Mouse (Mus musculus) layer of hippocampus, adult 2 months (tissue): ENCODE measurements around the gene Gm7579. TPM values are rescaled to one million over a fixed set of nuclear protein-coding genes. Genes with fewer than 3 reads are reported as not detected.
A peak's percentile ranks its signal among the peaks of the same experiment; 100 is the strongest.
"Not testable (repeated sequence)": the region's sequence is repeated elsewhere in the genome, so short reads cannot be mapped to it uniquely, and the experiment has no call there.

Source experiments
- DNase-seq, 2 experiments: peaks; one replicate each; pipeline ENCODE4 v3.0.0; 2022; ENCODE audit warnings: low spot score in 2 of 2
- H3K27ac ChIP-seq: fragments of 200-600 bp; 2 replicates; pipeline ENCODE4 v1.8.1; 2022
- H3K4me3 ChIP-seq: fragments of 200-600 bp; 2 replicates; pipeline ENCODE4 v1.8.1; 2022; ENCODE audit warnings: mild to moderate bottlenecking
- CTCF ChIP-seq: fragments of 200-600 bp; conservative IDR thresholded peaks from 2 replicates; pipeline ENCODE4 v1.8.1; 2022; ENCODE audit warnings: antibody characterized with exemption, mild to moderate bottlenecking, moderate library complexity
- long read RNA-seq, 2 experiments: library from polyadenylated mRNA; stranded (forward); transcript quantifications; one replicate each; pipeline ENCODE4 v2.0.0; 2021; ENCODE audit warnings: borderline mapping rate in 2 of 2
- total RNA-seq, 2 experiments: library from RNA; stranded (reverse); gene quantifications; 2 replicates each; pipeline ENCODE4 v1.2.3; 2021

Gm7579 gene
- not detected for total RNA-seq
- long read RNA-seq, experiment 1: 0 reads
- long read RNA-seq, experiment 2: 0 reads

DNA sequence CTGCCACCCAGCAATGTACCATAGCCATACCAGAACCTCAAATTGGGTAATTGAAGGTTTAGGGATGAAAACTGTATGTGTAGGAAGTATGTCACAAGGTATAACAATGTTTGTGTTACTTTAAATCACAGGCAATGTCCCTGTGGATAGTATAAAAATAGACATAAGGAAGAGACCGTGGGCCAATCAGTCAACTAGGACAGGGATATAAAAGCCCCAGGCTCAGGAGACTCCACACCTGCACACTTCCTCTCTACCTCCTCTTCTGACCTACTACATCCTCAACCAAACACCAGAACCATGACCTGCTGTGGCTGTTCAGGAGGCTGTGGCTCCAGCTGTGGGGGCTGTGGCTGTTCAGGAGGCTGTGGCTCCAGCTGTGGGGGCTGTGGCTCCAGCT, at the start of gene Gm7579:
Gene Gm7579 (plus strand): TSS at position 301 of the 400 bp plus-strand sequence.
- no peak for TF ChIP-seq CTCF
- no peak for DNase-seq
- no peak within 1 kb of the TSS for H3K27ac ChIP-seq
- no peak within 1 kb of the TSS for H3K4me3 ChIP-seq

DNA sequence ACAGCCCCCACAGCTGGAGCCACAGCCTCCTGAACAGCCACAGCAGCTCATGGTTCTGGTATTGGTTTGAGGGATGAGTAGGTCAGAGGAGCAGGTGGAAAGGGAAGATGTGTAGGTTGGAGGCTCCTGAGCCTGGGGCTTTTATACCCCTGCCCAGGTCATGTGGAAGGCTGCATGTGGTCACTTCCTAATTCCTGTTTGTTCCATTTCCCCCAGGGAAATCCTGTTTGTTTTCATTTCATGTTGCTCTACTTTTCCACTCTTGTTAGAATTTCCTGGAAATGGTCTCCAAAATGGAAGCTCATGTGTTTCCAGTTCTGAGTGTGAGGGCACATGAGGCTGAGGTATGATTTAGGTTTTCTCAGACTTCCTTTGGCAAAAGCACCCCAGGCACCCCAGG, 46.0 kb upstream of the Gm7579 start, which contains the start of gene Gm4553:
Gene Gm4553 (minus strand): TSS at position 101 of the 400 bp plus-strand sequence.
- not testable (repeated sequence) for DNase-seq, H3K4me3 ChIP-seq, H3K27ac ChIP-seq

DNA sequence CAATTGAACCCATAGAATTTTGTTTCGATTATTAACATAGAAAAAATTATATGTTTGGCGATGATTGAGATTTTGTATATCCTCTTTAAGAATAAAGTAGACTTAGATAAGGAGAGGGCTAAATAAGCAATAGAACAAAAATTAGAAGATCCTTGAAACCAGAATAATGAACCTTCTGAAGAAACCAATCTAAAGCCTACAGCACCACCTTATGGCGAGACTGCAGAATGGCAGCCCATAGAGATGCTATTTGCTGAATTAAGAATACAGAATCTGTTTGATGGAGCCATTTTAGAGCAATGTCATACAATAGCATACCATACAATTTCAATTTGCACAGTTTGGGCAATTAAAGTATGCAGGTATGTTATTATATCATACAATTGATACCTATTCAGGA, 41.8 kb upstream of the Gm7579 start:
- Histone ChIP-seq H3K4me3 (no peak overlapping the region), H3K27ac (no peak overlapping the region)
- DNase-seq: peak in 1 of 2 experiments; percentile 16
- TF ChIP-seq CTCF: peak; percentile 79

DNA sequence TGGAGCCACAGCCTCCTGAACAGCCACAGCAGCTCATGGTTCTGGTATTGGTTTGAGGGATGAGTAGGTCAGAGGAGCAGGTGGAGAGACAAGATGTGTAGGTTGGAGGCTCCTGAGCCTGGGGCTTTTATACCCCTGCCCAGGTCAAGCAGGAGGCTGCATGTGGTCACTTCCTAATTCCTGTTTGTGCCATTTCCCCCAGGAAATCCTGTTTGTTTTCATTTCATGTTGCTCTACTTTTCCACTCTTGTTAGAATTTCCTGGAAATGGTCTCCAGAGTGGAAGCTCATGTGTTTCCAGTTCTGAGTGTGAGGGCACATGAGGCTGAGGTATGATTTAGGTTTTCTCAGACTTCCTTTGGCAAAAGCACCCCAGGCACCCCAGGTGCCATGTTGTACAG, 35.8 kb upstream of the Gm7579 start, which contains the start of gene Krtap5-2:
Gene Krtap5-2 (minus strand): TSS at position 101 of the 400 bp plus-strand sequence.
- not testable (repeated sequence) for DNase-seq, H3K27ac ChIP-seq, H3K4me3 ChIP-seq

DNA sequence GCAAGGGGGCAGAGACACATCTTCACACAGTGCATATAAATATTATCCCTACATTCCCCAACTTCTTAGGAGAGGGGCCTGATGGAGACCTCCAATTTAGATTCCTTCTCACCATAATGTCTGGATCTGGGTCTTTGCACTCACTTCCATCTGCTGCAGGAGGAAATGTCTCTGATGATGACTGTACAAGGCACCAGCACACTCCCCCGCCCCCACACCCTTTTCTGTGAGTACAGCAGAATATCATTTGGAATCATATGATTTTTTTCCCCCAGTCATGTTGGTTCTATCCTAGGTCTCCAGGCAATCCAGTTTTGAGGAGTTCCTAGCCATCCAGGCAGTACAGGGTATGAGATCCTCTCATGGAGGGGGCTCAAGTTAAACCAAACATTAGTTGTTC, 33.0 kb upstream of the Gm7579 start:
- no peak overlapping the region for H3K4me3 ChIP-seq
- peak in 1 of 2 experiments; percentile 11 for DNase-seq
- no peak for TF ChIP-seq CTCF
- H3K27ac ChIP-seq: no peak overlapping the region

DNA sequence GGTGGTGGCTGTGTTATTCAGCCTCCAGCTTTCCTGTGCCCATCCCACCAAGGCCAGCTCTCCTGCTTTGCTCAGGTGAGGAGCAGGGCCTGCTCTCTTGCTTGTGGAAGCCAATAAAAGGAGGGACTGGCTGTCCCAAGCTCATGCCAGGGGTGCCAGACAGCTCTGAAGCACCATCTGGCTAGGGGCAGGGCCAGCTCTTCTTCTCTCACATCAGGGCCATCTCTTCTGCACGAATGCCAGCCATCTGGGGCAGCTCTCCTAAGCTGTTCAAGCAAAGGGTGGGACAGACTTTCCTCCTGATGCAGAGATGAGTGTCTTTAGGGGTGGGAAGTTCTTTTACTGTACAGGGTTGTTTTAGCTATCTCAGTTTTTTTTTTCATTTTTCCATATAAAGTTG, 30.6 kb upstream of the Gm7579 start:
- H3K27ac ChIP-seq: no peak overlapping the region
- no peak for TF ChIP-seq CTCF
- DNase-seq: no peak
- no peak overlapping the region for H3K4me3 ChIP-seq

DNA sequence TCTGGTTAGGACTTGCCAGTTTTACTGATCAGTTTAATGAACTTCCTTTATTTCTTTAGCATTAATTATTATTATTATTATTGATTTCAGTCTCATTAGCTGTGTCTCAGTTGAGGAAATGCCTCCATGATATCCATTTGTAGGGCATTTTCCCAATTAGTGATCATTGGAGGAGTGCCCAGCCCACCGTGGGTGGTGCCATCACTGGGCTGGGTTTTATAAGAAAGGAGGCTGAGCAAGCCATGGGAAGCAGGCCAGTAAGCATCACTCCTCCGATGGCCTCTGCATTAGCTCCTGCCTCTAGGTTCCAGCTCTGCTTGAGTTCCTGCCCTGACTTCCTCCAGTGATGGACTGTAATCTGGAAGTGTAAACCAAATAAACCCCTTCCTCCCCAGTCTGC, 23.5 kb upstream of the Gm7579 start:
- H3K27ac ChIP-seq: no peak overlapping the region
- no peak overlapping the region for H3K4me3 ChIP-seq
- TF ChIP-seq CTCF: no peak
- no peak for DNase-seq

DNA sequence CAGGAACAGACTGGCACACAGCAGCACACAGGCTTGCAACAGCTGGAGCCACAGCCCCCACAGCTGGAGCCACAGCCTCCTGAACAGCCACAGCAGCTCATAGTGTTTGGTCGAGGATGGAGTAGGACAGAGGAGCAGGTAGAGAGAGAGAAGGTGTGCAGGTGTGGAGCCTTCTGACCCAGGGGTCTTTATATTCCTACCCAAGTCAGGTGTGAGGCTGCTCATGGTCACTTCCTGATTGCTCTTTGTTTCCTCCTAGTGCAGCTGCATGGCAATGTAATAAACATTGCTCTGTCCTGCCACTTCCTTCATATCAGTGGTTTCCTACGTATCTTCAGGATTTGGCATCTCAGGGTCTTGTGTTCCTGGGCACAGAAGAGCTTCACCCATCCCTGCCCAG, 21.4 kb upstream of the Gm7579 start, which contains the start of gene Gm10153:
Gene Gm10153 (minus strand): TSS at position 101 of the 400 bp plus-strand sequence.
- DNase-seq: no peak
- H3K4me3 ChIP-seq: no peak within 1 kb of the TSS
- no peak for TF ChIP-seq CTCF
- H3K27ac ChIP-seq: no peak within 1 kb of the TSS

DNA sequence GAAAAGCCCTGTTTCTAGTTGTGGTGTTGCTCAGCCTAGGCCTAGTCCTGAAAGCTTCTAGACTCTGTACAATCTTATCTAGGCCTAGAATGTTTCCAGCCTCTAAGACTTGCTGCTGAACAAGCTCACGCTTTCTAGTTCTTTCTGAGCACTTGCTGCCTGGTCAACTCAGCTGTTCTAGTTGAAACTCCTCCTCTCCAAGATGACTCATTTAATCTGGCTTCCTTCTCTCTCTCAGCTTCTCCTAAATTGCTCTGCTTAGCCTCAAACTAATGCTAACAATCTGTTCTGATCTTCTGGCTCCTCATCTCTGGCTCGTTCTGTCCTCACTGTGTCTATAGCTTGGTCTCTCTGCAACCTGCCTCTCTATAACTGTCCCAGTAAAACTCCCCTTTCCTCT, 12.9 kb upstream of the Gm7579 start:
- TF ChIP-seq CTCF: no peak
- no peak overlapping the region for H3K27ac ChIP-seq
- DNase-seq: peak in 1 of 2 experiments; percentile 13
- H3K4me3 ChIP-seq: no peak overlapping the region

DNA sequence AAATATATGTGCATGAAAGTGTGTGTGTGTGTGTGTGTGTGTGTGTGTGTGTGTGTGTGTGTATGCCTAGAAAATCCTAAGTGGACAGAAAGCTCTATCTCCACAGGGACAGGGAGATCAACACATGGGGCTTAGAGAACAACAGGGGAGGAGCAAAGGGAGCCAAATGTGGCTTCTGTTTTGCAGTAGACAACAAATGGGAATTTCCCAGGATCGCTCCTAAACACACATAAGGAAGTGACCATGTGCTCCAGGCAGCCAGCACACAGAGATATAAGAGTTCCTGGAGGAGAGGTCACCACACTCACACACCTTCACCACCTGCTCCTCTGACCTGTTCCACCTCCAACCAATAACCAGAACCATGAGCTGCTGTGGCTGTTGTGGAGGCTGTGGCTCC, 10.6 kb upstream of the Gm7579 start, which contains the start of gene Krtap5-3:
Gene Krtap5-3 (plus strand): TSS at position 301 of the 400 bp plus-strand sequence.
- H3K27ac ChIP-seq: no peak within 1 kb of the TSS
- DNase-seq: no peak
- no peak within 1 kb of the TSS for H3K4me3 ChIP-seq
- no peak for TF ChIP-seq CTCF

DNA sequence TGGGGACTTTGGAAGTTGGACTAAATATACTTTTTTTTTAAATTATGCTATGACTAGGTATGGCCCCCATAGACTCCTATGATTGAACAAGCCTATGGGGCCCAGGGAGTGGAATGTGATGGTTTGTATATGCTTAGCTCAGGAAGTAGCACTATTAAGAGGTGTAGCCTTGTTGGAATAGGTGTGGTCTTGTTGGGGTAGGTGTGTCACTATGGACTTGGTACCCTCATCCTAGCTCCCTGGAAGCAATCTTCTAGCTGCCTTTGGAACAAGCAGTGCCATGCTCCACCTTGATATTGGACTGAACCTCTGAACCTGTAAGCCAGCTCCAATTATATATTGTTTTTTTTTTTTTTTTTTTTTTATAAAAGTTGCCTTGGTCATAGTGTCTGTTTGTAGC, 6.2 kb upstream of the Gm7579 start:
- Histone ChIP-seq H3K27ac (no peak overlapping the region), H3K4me3 (no peak overlapping the region)
- no peak for DNase-seq
- TF ChIP-seq CTCF: no peak

DNA sequence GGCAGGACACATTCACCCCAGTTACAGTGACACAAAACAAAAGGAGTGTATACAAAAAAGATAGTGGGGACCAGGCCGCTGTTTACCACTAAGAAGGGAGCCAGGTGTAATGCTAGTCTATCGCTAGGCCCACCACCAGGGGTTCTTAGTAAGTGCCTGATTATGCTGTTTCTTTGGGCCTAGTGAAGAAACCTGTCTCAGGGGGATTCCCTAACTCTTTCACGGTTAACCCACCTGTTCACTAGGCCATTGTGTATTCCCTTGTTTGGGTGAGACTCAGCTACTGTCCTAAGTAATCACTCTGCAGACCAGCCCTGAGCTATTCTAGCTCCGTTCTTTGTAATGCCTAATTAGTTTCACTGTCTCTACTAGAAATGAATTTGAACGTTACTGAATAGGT, 4.8 kb upstream of the Gm7579 start:
- not testable (repeated sequence) for DNase-seq, H3K4me3 ChIP-seq, H3K27ac ChIP-seq

DNA sequence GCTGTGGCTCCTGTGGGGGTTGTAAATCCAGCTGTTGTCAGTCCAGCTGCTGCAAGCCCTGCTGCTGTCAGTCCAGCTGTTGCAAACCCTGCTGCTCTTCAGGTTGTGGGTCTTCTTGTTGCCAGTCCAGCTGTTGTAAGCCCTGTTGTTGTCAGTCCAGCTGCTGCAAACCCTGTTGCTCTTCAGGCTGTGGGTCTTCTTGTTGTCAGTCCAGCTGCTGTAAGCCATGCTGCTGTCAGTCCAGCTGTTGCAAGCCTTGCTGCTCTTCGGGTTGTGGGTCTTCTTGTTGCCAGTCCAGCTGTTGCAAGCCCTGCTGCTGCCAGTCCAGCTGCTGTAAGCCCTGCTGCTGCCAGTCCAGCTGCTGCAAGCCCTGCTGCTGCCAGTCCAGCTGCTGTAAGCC, 477 bp downstream of the Gm7579 start:
- not testable (repeated sequence) for H3K27ac ChIP-seq, DNase-seq, H3K4me3 ChIP-seq

DNA sequence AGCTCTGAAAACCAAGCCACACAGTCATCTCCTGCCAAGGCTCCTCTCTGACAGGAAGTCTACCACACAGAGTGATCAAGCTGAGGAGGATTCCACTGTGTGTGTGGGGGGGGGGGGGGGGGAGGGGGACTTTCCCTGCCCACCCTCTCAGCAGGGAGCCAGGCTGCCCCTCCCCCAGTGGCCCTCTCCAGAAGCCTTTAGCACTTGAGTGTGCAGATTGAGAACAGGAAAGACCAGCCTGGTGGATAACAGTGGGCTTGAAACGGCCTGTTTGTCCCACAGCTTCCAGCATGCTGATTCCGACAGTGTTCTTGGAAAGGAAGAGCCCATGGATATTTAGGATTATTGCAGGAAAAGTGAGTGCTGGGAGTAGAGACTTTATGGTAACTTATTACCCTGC, 12.9 kb downstream of the Gm7579 start:
- no peak for DNase-seq
- TF ChIP-seq CTCF: no peak

DNA sequence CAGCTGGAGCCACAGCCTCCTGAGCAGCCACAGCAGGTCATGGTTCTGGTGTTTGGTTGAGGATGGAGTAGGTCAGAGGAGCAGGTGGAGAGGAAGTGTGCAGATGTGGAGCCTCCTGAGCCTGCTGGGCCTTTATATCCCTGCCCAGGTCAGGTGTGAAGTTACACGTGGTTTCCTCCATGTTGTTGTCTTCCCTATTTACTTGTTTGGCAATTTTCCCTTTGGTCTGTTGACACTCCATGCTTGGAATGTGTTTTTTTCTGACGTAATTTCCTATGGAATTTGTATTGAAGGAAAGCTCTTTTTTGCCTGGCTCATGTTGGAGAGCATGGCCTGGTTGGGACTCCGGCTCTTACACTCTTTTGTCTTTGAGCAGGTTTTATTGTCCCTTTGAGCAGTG, 18.2 kb downstream of the Gm7579 start, which contains the start of gene Krtap5-5:
Gene Krtap5-5 (minus strand): TSS at position 101 of the 400 bp plus-strand sequence.
- H3K4me3 ChIP-seq, DNase-seq, H3K27ac ChIP-seq: not testable (repeated sequence)

More for the DNA sequence above, 12.9 kb downstream of the Gm7579 start:
- H3K27ac ChIP-seq: no peak overlapping the region
- H3K4me3 ChIP-seq: no peak overlapping the region
